Mouse (Mus musculus) skeletal muscle tissue, adult 2 months (tissue): ENCODE data around the gene Ugt1a9.

Experiments used
- DNase-seq: peaks from one replicate; pipeline ENCODE4 v3.0.0-alpha.2; 2012; ENCODE audit warnings: low read depth, low spot score

Ugt1a9 gene

GRCm38 (mm10) chr1:88258881-88259642, 188.5 kb downstream of the Ugt1a9 start:
- no peak for DNase-seq

- no peak for DNase-seq
These were observed 189.0 kb downstream of the Ugt1a9 start for GRCm38 (mm10) chr1:88259643-88260024.

GRCm38 (mm10) chr1:88260114-88260513, 189.5 kb downstream of the Ugt1a9 start:
- no peak for DNase-seq

- no peak for DNase-seq
These were observed 190.2 kb downstream of the Ugt1a9 start for GRCm38 (mm10) chr1:88260604-88261377.

GRCm38 (mm10) chr1:88261706-88262105, 191.1 kb downstream of the Ugt1a9 start:
- no peak for DNase-seq

GRCm38 (mm10) chr1:88262255-88262654, 191.7 kb downstream of the Ugt1a9 start:
- DNase-seq = peak; percentile 58

GRCm38 (mm10) chr1:88262961-88263360, 192.4 kb downstream of the Ugt1a9 start:
- no peak for DNase-seq

- DNase-seq = no peak
These were observed 193.2 kb downstream of the Ugt1a9 start for GRCm38 (mm10) chr1:88263778-88264177.

- no peak for DNase-seq
These were observed 193.8 kb downstream of the Ugt1a9 start for GRCm38 (mm10) chr1:88264237-88264868.

- DNase-seq = no peak
These were observed 194.3 kb downstream of the Ugt1a9 start for GRCm38 (mm10) chr1:88264869-88265240.

- no peak for DNase-seq
These were observed 195.5 kb downstream of the Ugt1a9 start for GRCm38 (mm10) chr1:88266123-88266522.

GRCm38 (mm10) chr1:88267489-88267888, 196.9 kb downstream of the Ugt1a9 start:
- no peak for DNase-seq

GRCm38 (mm10) chr1:88268070-88268469, 197.5 kb downstream of the Ugt1a9 start:
- no peak for DNase-seq
